Mouse (Mus musculus) thymus, postnatal 4 days (tissue): ENCODE measurements around the gene Maml3.
A peak's percentile ranks its signal among the peaks of the same experiment; 100 is the strongest.

Source experiments
- DNase-seq: peaks from one replicate; pipeline ENCODE4 v3.0.0; 2021

The Maml3 gene

GRCm38 (mm10) chr3:51861631-51862030 is 243.2 kb downstream of the Maml3 start:
- DNase-seq: no peak

DNA sequence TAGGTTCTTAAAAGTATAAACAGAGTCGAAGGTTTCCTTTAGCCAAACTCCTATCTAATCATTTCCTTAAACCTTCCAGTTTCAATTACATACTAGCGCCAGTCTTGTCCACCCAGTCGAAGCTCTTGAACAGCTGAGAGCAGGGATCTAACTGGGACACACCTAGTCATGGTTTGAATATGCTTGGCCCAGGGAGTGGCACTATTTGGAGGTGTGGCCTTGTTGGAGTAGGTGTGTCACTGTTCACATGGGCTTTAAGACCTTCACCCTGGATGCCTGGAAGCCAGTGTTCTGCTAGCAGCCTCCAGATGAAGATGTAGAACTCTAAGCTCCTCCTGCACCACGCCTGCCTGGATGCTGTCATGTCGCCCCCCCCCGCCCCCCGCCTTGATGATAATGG is 244.4 kb downstream of the Maml3 start:
- no peak for DNase-seq

DNA sequence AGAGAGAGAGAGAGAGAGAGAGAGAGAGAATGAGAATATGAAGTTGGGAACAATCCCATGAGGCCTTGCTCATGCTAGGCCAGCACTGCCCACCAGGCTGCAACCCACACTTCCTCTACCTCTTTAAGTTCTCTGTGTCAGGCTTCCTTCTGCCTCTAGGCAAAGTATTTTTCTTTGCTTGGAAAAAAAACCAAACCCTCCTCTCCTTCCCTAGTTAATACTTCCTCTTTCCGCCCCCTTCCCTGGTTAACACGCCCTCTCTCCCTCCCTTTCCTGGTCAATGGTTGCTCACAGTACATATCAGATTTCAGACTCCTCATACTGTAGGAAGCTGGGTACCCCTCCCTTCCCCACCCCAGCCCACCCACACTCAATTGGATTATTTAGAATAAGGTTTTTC is 245.7 kb downstream of the Maml3 start:
- DNase-seq: no peak

DNA sequence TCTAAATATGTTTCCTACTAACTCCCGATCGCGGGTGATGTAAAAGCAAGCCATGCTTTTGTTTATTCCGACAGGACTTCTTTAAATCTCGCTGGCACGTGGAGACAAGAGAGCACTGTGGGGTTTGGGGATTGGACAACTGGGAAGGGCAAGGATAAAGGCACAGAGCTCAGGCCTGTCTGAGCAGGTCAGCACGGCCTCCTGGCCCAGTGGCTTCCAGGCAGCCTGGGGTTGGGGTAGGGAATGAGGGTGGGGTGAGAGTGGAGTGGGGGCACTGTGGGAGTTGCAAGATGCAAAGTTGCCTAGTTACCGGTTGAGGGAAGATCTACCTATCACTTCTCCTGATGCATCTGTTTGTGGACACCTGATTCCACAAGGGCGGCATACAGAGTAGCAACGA is 250.7 kb downstream of the Maml3 start:
- DNase-seq: no peak

GRCm38 (mm10) chr3:51853610-51854009 is 251.3 kb downstream of the Maml3 start:
- DNase-seq: no peak

GRCm38 (mm10) chr3:51852692-51853091 is 252.2 kb downstream of the Maml3 start:
- DNase-seq: no peak

DNA sequence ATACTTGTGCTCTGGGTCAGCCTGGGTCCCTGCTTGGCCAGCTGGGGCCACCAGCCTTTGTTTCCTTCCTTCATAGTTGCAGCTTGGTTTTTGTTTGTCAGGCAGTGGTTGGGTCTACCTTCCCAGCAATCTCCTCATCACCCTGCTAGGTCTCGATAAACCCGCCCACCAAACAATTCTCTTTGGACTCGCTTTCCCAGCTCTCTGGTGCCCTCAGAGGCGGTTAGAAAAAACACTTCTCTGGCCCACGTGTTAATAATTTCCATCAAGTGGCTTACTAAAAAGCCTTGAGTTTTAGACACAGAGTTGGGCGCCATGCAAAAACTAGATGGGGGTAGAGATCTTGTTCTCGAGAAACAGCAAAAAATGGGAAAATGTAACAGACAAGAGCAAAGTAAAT is 253.3 kb downstream of the Maml3 start:
- DNase-seq: no peak

DNA sequence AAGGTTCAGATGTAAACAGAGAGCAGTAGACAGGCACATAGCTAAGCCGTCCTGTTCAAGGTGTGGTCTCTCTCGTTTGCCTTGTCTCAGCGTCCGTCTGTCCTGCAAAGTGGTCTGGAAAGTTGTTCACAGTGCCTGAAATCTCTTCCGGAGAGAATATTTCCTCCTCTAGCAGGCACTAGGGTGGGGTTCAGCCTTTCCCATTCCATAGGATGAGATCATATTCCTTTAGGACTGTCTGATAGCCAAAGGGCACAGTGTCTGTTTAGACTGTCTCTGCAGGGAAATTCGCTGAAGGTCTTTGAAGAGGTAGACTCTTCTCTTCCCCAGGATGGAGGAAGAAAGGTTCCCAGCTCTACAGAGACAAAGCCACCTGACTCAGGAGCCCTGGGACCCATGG is 255.4 kb downstream of the Maml3 start:
- no peak for DNase-seq

- peak; percentile 35 for DNase-seq
Observed at GRCm38 (mm10) chr3:51847262-51847661, 257.6 kb downstream of the Maml3 start.

GRCm38 (mm10) chr3:51844255-51844654 is 260.6 kb downstream of the Maml3 start:
- DNase-seq: no peak

- no peak for DNase-seq
Observed at GRCm38 (mm10) chr3:51842140-51842539, 262.7 kb downstream of the Maml3 start.

DNA sequence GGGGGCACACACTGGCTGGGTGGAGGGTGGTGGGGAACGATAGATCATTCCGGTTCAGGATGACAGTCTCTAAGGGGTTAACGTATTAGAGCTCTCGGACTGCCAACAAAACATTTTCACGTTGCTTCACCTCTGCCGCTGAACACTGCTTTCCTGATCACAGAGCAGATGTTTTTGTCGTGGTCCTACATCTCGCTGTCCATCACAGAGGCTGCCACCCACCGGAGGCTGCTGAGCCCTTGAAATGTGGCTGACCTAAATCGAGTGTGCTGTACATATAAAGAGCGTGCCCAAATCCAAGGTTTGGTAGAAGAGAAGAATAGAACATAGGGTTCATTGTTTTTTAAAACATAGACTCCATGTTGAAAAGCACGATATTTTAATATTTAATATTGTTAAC is 263.3 kb downstream of the Maml3 start:
- no peak for DNase-seq

- no peak for DNase-seq
Observed at GRCm38 (mm10) chr3:51841177-51841576, 263.7 kb downstream of the Maml3 start.

DNA sequence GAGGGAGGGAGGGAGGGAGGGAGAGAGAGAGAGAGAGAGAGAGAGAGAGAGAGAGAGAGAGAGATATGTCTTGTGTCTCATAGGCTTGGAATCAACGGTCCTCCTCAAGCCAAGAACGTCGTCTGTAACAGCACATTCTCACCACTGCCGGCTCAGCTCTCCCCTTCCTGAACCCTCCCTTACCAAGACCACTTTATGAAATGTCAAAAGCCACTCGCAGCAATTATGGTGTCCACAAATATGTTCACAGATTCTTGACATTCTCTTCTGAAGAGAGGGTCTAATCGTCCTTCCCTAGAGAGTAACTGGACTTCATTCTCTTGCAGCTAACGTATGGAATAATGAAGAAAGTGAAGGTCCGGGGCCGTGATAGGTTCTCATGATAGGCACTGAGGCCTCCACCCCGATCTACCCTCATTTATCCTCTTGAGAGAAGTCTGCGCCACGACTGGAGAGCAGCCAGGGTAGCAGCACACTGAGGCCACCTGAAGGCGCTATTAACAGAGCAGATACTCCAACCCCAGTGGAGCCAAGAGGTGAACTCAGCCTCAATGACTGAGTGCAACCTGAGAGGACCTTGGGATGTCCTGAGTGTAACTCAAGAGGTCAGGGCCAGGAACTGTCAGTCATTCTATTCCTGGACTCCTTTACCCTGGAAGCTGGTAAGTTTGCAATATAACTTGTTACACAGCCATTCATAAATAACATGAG is 264.6 kb downstream of the Maml3 start:
- no peak for DNase-seq

- DNase-seq: no peak
Observed at GRCm38 (mm10) chr3:51839353-51839715, 265.5 kb downstream of the Maml3 start.

DNA sequence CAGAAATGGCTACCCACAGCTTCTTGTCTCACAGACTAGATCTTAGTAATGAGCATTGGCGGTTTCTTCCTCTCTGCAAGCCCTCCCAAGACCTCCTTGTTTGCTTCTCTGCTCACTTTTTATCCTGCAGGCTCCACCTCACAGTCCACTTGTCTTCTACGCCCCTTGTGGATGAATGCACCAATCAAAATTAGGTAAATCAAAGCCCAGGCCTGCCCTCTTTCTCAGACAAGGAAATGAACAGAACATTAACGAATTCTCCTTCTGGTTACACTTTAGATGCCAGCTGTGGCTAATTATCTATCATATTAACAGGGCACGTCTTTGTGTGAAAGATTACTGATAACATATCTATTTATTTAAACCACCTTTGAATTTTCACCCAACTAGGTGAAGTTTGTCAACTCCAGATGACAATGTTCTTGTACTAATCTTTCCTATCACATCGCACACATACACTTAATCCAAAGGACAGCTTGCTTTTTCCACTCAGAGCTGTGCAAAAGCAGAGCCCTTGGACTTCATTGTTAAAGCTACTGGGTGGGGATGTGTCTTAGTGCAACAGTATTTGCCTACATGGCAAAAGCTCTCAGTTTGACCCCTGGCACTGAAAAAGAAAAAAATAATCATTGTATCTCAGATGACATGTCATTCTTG is 266.1 kb downstream of the Maml3 start:
- DNase-seq: no peak

- DNase-seq: no peak
Observed at GRCm38 (mm10) chr3:51832985-51833384, 271.9 kb downstream of the Maml3 start.

DNA sequence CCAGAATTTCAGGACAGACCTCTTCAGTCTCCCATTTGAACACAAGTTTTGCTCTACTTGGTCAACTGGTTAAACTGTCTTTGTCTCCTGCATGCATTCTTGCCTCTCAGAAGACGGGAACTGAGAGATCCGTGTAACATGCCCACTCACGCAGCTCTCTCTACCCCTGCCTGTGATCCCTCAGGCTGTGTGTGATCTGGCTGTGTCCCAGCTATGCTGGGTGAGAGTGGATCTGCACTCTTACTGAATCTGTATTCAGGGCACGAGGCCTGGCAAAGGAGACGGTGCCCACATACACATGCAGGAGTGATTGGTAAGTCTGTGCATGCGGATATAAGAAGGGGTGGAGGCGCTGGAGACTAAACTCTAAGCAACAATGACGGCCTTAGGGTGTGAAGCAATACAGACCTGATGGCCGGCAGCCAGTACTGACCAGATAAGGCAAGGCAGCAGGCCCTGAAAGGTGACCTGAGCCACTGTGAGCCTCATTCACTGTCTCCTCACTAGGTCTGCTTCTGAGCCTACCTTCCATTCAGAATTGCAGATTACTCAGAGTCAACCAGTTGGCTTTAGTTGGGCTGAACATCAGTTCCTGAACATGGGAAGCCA is 274.0 kb downstream of the Maml3 start:
- no peak for DNase-seq

DNA sequence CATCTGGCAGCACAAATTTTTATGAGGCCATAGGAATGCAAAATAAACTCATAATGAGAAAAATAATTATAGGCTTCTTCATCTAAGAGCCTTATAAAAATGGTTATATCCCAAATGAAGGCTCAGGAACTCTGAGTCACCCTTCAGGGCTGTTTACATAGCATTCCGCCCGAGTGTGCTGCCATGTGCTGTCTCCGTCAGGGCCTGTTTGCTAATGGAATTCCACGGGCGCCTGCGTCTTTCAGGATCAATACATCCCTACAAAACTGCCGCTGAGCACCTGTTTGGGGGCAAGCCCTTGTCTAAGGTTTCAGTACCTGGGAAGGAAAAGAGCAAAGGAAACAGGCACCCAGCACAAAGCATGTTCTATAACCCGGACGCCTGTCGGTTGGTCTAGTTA is 279.3 kb downstream of the Maml3 start:
- DNase-seq: no peak

- no peak for DNase-seq
Observed at GRCm38 (mm10) chr3:51824506-51824905, 280.4 kb downstream of the Maml3 start.

GRCm38 (mm10) chr3:51821551-51821950 is 283.3 kb downstream of the Maml3 start:
- DNase-seq: no peak

DNA sequence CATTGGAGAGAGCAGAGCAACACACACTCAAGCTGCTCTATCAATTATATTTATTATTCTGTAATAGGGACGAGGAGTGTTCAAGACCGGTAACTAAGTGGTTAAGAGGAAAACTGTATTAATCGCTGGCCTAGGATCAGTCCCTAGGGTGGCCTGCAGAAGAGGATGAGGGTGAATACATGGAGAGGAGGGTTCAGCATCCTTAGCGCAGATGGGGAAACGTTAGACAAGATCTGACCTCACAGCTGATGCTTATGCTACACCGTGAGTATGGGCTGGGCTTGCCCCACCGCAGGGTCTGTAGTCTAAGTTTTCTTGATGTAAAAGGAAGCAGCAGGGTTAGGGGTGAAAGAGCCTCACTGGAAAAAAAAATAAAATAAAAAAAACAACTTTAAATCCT is 285.8 kb downstream of the Maml3 start:
- DNase-seq: no peak

DNA sequence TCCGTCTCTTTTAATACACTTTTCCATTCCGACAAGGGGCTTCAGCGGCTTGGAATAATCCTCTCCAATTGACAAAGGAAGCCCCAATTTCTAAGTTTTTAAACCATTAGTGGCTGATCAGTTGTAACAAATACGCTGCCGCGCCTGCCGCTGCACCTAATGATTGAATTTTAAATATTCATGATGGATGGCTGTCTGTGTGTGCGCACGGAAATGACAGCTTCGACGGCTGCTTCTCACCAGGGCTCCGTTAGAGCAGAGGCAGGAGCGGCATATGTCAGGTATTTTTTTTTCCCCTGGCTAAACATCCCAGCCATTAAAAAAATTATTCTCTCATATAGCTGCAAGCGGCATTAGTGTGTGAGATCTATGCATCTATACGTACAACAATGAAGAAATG is 287.0 kb downstream of the Maml3 start:
- DNase-seq: no peak

DNA sequence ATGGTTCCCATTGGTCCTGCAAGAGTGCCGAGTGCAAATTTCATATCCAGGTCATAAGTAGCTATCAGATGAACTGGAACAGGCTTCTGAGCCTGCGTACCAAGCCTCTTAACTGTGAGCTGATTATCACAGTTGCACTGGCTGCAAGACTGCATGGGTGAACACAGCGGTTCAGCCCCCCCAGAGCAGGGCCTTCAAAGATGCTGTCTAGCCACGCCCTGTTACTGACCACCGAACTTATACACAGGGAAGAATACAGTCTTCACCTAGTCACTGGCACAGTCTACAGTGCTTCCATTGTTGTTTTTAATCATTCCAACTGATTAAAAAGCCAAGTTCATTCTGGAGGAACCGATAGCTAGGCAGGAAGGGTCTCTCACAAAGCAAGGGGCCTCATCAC is 287.5 kb downstream of the Maml3 start:
- no peak for DNase-seq
